Mouse (Mus musculus) liver, embryonic 13.5 days (tissue): Measurements from ENCODE around the gene Frmpd1. TPM values are rescaled to one million over a fixed set of nuclear protein-coding genes. Genes with fewer than 3 reads are reported as not detected.

Experiments used
- ATAC-seq: fragments of 200-750 bp; cut with Nextera tagmentation; 2 replicates; pipeline ENCODE4 v1.8.0; 2017; ENCODE audit warnings: low read depth, mild to moderate bottlenecking, moderate number of reproducible peaks, moderate library complexity
- DNase-seq: peaks from one replicate; pipeline ENCODE4 v3.0.0; 2022
- H3K27ac ChIP-seq: fragments of 300-500 bp; sonication (generic); 2 replicates; pipeline ENCODE4 v1.5.1; 2015; ENCODE audit warnings: moderate library complexity, mild to moderate bottlenecking, inconsistent platforms
- H3K27me3 ChIP-seq: fragments of 300-500 bp; sonication (generic); 2 replicates; pipeline ENCODE4 v1.6.1; 2015; ENCODE audit warnings: mild to moderate bottlenecking, inconsistent platforms
- H3K36me3 ChIP-seq: fragments of 300-500 bp; sonication (generic); 2 replicates; pipeline ENCODE4 v1.6.1; 2015; ENCODE audit warnings: mild to moderate bottlenecking, inconsistent platforms
- H3K4me1 ChIP-seq: fragments of 300-500 bp; sonication (generic); replicated peaks from 2 replicates; pipeline ENCODE4 v1.6.1; 2015; ENCODE audit warnings: inconsistent platforms
- H3K4me2 ChIP-seq: fragments of 300-500 bp; sonication (generic); 2 replicates; pipeline ENCODE4 v1.6.1; 2015; ENCODE audit warnings: inconsistent platforms, mild to moderate bottlenecking, moderate library complexity
- H3K4me3 ChIP-seq: fragments of 300-500 bp; sonication (generic); replicated peaks from 2 replicates; pipeline ENCODE4 v1.5.1; 2015; ENCODE audit warnings: mild to moderate bottlenecking, inconsistent platforms
- H3K9ac ChIP-seq: fragments of 300-500 bp; sonication (generic); 2 replicates; pipeline ENCODE4 v1.6.1; 2015; ENCODE audit warnings: mild to moderate bottlenecking, inconsistent platforms
- H3K9me3 ChIP-seq: fragments of 300-500 bp; sonication (generic); replicated peaks from 2 replicates; pipeline ENCODE4 v1.6.1; 2016; ENCODE audit warnings: inconsistent platforms
- WGBS: fragments of 180-500 bp; shearing (Covaris S2); methylation state at CpG from one replicate; pipeline ENCODE4 v1.1.7; 2015; ENCODE audit not compliant: insufficient replicate concordance; 5-methylcytosine and 5-hydroxymethylcytosine counted together
- polyA plus RNA-seq: library from polyadenylated mRNA; unstranded; fragments of >200 nt; fragmentation: Nextera tagmentation; extraction: Ambion mirVana; gene quantifications from 2 replicates; pipeline ENCODE4 v1.2.1, GENCODE M21; 2015

Gene Frmpd1
- polyA plus RNA-seq, 1 experiment from 2014 or later: 0.22 TPM

DNA sequence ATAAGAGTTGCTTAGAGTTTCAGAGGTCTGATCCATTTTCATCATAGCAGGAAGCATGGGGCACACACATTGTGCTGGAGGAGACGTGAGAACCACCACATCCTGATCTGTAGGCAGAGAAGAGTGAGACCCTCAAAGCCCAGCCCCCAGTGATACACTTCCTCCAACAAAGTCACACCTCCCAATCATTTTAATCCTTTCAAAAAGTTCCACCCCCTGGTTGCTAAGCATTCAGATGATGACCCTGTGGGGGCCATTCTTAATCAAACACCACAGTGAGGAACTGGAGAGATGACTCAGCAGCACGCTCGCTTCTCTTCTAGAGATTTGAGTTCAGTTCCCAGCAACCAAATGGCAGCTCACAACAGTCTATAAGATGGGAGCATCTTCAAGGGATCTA is 147.8 kb downstream of the Frmpd1 start:
- Histone ChIP-seq H3K27ac (no peak overlapping the region), H3K9ac (no peak overlapping the region), H3K4me2 (no peak overlapping the region), H3K4me1 (no peaks in the 10 kb centered on the region), H3K9me3 (no peaks in the 10 kb centered on the region), H3K36me3 (no peaks in the 10 kb centered on the region), H3K27me3 (0 out of 2 replicates have a peak, but pooled peaks cover 8% of the 10 kb centered on the region), H3K4me3 (no peak overlapping the region)
- 28% methylated on average over 3 of the region's 3 CpGs for WGBS
- DNase-seq (no peak), ATAC-seq (no peak)

Other genes with a start within 250 kb of the Frmpd1 start
- 92.2 and 95.0 TPM in 2 replicates for gene Grhpr, start 203.5 kb upstream of the Frmpd1 start, polyA plus RNA-seq
- 5.2 and 6.6 TPM in 2 replicates for gene Zbtb5, start 172.5 kb upstream of the Frmpd1 start, polyA plus RNA-seq
- gene Polr1e, start 166.3 kb upstream of the Frmpd1 start, polyA plus RNA-seq: 30.3 and 36.7 TPM in 2 replicates
- gene Fbxo10, start 100.3 kb upstream of the Frmpd1 start, polyA plus RNA-seq: 3.9 and 4.5 TPM in 2 replicates
- 259 and 263 TPM in 2 replicates for gene Tomm5, start 76.8 kb upstream of the Frmpd1 start, polyA plus RNA-seq
- 6.0 and 7.3 TPM in 2 replicates for gene Trmt10b, start 112.3 kb downstream of the Frmpd1 start, polyA plus RNA-seq
- 5.6 and 6.1 TPM in 2 replicates for gene Dcaf10, start 157.2 kb downstream of the Frmpd1 start, polyA plus RNA-seq
- 80.1 and 96.0 TPM in 2 replicates for gene Exosc3, start 157.9 kb downstream of the Frmpd1 start, polyA plus RNA-seq
- gene Slc25a51, start 223.9 kb downstream of the Frmpd1 start, polyA plus RNA-seq: 64.9 and 72.5 TPM in 2 replicates